Mouse (Mus musculus): ENCODE data around the gene Mpig6b. TPM values are rescaled to one million over a fixed set of nuclear protein-coding genes. Genes with fewer than 3 reads are reported as not detected.

Mpig6b gene
- polyA plus RNA-seq, 2 experiments = 0.45 to 1.3 TPM

- peaks cover 67% of the 10 kb centered on the region for H3K36me3 ChIP-seq (ENCODE audit: control insufficient read depth, insufficient read depth, low read length)
- WGBS = 88% methylated on average over 14 of the region's 14 CpGs
Measured at GRCm38 (mm10) chr17:35092403-35093198, 26.6 kb upstream of the Mpig6b start.

GRCm38 (mm10) chr17:35090166-35090932, 24.4 kb upstream of the Mpig6b start:
- TF ChIP-seq POLR2A (IDR thresholded peaks at IDR 0.05; ENCODE audit: borderline replicate concordance, extremely low read depth, insufficient read depth, insufficient read length) = no peak
- Histone ChIP-seq H3K36me3 (ENCODE audit: control insufficient read depth, insufficient read depth, low read length) (peaks cover 46% of the 10 kb centered on the region), H3K4me2 (replicated peaks; ENCODE audit: low read depth, low read length, severe bottlenecking) (peak overlapping the region; percentile 64), H3K27ac (replicated peaks; ENCODE audit: low read depth, low read length) (peak overlapping the region; percentile 97; the same call in 1 of the 2 replicates), H3K4me3 (replicated peaks; ENCODE audit: low read length) (peak overlapping the region; percentile 69), H3K27me3 (ENCODE audit: control insufficient read depth, insufficient read depth, low read length) (no peaks in the 10 kb centered on the region), H3K9me3 (ENCODE audit: control insufficient read depth, low read length) (no peaks in the 10 kb centered on the region), H3K9ac (ENCODE audit: low read depth, low read length, severe bottlenecking) (peak overlapping the region; percentile 92), H3K4me1 (ENCODE audit: control insufficient read depth, insufficient read depth, low read length) (peaks cover 9% of the 10 kb centered on the region)
- ATAC-seq (ENCODE audit: low FRiP score, low read depth) = no peak
- DNase-seq (ENCODE audit: low spot score) = no peak
- WGBS = 59% methylated on average over 8 of the region's 8 CpGs

More at GRCm38 (mm10) chr17:35092403-35093198, 26.6 kb upstream of the Mpig6b start:
- ATAC-seq (ENCODE audit: low FRiP score, low read depth) = no peak
- no peak for DNase-seq (ENCODE audit: low spot score)
- H3K27me3 ChIP-seq (ENCODE audit: control insufficient read depth, insufficient read depth, low read length) = no peaks in the 10 kb centered on the region
- peaks cover 9% of the 10 kb centered on the region for H3K4me1 ChIP-seq (ENCODE audit: control insufficient read depth, insufficient read depth, low read length)
- no peak overlapping the region for H3K4me3 ChIP-seq (replicated peaks; ENCODE audit: low read length)
- no peak overlapping the region for H3K4me2 ChIP-seq (replicated peaks; ENCODE audit: low read depth, low read length, severe bottlenecking)
- no peaks in the 10 kb centered on the region for H3K9me3 ChIP-seq (ENCODE audit: control insufficient read depth, low read length)
- H3K27ac ChIP-seq (replicated peaks; ENCODE audit: low read depth, low read length) = no peak overlapping the region
- H3K9ac ChIP-seq (ENCODE audit: low read depth, low read length, severe bottlenecking) = no peak overlapping the region
- no peak for TF ChIP-seq POLR2A (IDR thresholded peaks at IDR 0.05; ENCODE audit: borderline replicate concordance, extremely low read depth, insufficient read depth, insufficient read length)

- TF ChIP-seq POLR2A (IDR thresholded peaks at IDR 0.05; ENCODE audit: borderline replicate concordance, extremely low read depth, insufficient read depth, insufficient read length) = no peak
- H3K27me3 ChIP-seq (ENCODE audit: control insufficient read depth, insufficient read depth, low read length) = no peaks in the 10 kb centered on the region
- peak within 1 kb of the TSS; percentile 92 for H3K9ac ChIP-seq (ENCODE audit: low read depth, low read length, severe bottlenecking)
- H3K36me3 ChIP-seq (ENCODE audit: control insufficient read depth, insufficient read depth, low read length) = peaks cover 33% of the 10 kb centered on the region
- H3K9me3 ChIP-seq (ENCODE audit: control insufficient read depth, low read length) = no peaks in the 10 kb centered on the region
- ATAC-seq (ENCODE audit: low FRiP score, low read depth) (peak; percentile 98), DNase-seq (ENCODE audit: low spot score) (peak; percentile 91)
- peak within 1 kb of the TSS; percentile 64 for H3K4me2 ChIP-seq (replicated peaks; ENCODE audit: low read depth, low read length, severe bottlenecking)
- H3K4me3 ChIP-seq (replicated peaks; ENCODE audit: low read length) = peak within 1 kb of the TSS; percentile 69
- H3K27ac ChIP-seq (replicated peaks; ENCODE audit: low read depth, low read length) = peak within 1 kb of the TSS; percentile 97
- peaks cover 9% of the 10 kb centered on the region for H3K4me1 ChIP-seq (ENCODE audit: control insufficient read depth, insufficient read depth, low read length)
- WGBS = 3% methylated on average over 62 of the region's 67 CpGs
Measured at GRCm38 (mm10) chr17:35088825-35089644, 23.1 kb upstream of the Mpig6b start, which contains the start of gene Abhd16a. TSS of gene Abhd16a (plus strand) at chr17:35089263.

GRCm38 (mm10) chr17:35088151-35088550, 22.2 kb upstream of the Mpig6b start:
- H3K27ac ChIP-seq (replicated peaks; ENCODE audit: low read depth, low read length) = no peak overlapping the region
- ATAC-seq (ENCODE audit: low FRiP score, low read depth) (no peak), DNase-seq (ENCODE audit: low spot score) (no peak)
- no peak overlapping the region for H3K4me3 ChIP-seq (replicated peaks; ENCODE audit: low read length)
- no peaks in the 10 kb centered on the region for H3K27me3 ChIP-seq (ENCODE audit: control insufficient read depth, insufficient read depth, low read length)
- no peaks in the 10 kb centered on the region for H3K9me3 ChIP-seq (ENCODE audit: control insufficient read depth, low read length)
- TF ChIP-seq POLR2A (IDR thresholded peaks at IDR 0.05; ENCODE audit: borderline replicate concordance, extremely low read depth, insufficient read depth, insufficient read length) = no peak
- peaks cover 9% of the 10 kb centered on the region for H3K4me1 ChIP-seq (ENCODE audit: control insufficient read depth, insufficient read depth, low read length)
- H3K4me2 ChIP-seq (replicated peaks; ENCODE audit: low read depth, low read length, severe bottlenecking) = no peak overlapping the region
- 48% methylated on average over 2 of the region's 2 CpGs for WGBS
- H3K36me3 ChIP-seq (ENCODE audit: control insufficient read depth, insufficient read depth, low read length) = peaks cover 25% of the 10 kb centered on the region
- no peak overlapping the region for H3K9ac ChIP-seq (ENCODE audit: low read depth, low read length, severe bottlenecking)
